ENCODE assay signal across 28 mouse cellular contexts in genomic region chr10:37505966-37506615, GRCm38 (mm10).
DNase-seq lines count a peak whose midpoint lies in the region; ATAC-seq and TF ChIP-seq lines count a peak whose summit lies in the region.
"Had no signal": no experiment of that assay in that cellular context is flagged by ENCODE, and none has a peak within 500 bp of the region (broad histone marks: within the 10 kb centered on the region; RNA-seq: fewer than 3 reads in every experiment).

No protein-coding gene starts in this region.

- H3K79me2 ChIP-seq in CH12.LX (replicated peaks; ENCODE audit: control insufficient read depth, extremely low read depth, insufficient read depth, poor library complexity, severe bottlenecking) (no peaks in the 10 kb centered on the region), myocyte (ENCODE audit: control insufficient read depth, insufficient read depth) (no peaks in the 10 kb centered on the region)

- WGBS in hindbrain, embryonic 10.5 days = 65% methylated on average over 3 of the region's 3 CpGs
- WGBS in hindbrain, embryonic 12.5 days = 60% methylated on average over 3 of the region's 3 CpGs
- WGBS in thymus, adult 2 months = 97% methylated on average over 3 of the region's 3 CpGs

- H3K4me3 ChIP-seq in hindbrain, embryonic 10.5 days = no peak overlapping the region
- no peak overlapping the region for H3K4me3 ChIP-seq in hindbrain, embryonic 12.5 days
- no peak overlapping the region for H3K4me3 ChIP-seq in CH12.LX (replicated peaks in 1 of 3; ENCODE audit: low read depth in 2 of 3, low read length in 2 of 3, poor library complexity in 1 of 3)
- no peak overlapping the region for H3K4me3 ChIP-seq in myocyte
- H3K4me3 ChIP-seq in thymus, adult 2 months (ENCODE audit: control insufficient read depth, insufficient read depth, low read length) = no peak overlapping the region
- H3K4me3 ChIP-seq: embryonic facial prominence, embryonic 12.5 days; heart, embryonic 10.5 days; heart, embryonic 15.5 days; midbrain, embryonic 13.5 days had no signal

- H3ac ChIP-seq in myocyte (ENCODE audit: control insufficient read depth, insufficient read length) = no peak overlapping the region

- H3K9ac ChIP-seq in hindbrain, embryonic 12.5 days = no peak overlapping the region
- H3K9ac ChIP-seq in CH12.LX (ENCODE audit: insufficient read depth, low read depth) = no peak overlapping the region
- H3K9ac ChIP-seq: embryonic facial prominence, embryonic 12.5 days; heart, embryonic 15.5 days; liver, embryonic 14.5 days; midbrain, embryonic 13.5 days had no signal

- ATAC-seq in hindbrain, embryonic 12.5 days (ENCODE audit: low FRiP score) = no peak
- ATAC-seq: hindbrain, postnatal 0 days; intestine, embryonic 16.5 days; midbrain, embryonic 13.5 days had no signal

- H3K27me3 ChIP-seq in hindbrain, embryonic 10.5 days (ENCODE audit: insufficient read depth, poor library complexity, severe bottlenecking) = no peaks in the 10 kb centered on the region
- H3K27me3 ChIP-seq in hindbrain, embryonic 12.5 days = no peaks in the 10 kb centered on the region
- H3K27me3 ChIP-seq in CH12.LX (replicated peaks) (no peaks in the 10 kb centered on the region), myocyte (ENCODE audit: control insufficient read depth, insufficient read depth, insufficient read length) (no peaks in the 10 kb centered on the region)
- H3K27me3 ChIP-seq in thymus, adult 2 months (ENCODE audit: control insufficient read depth, insufficient read depth, low read length) = no peaks in the 10 kb centered on the region
- H3K27me3 ChIP-seq: embryonic facial prominence, embryonic 12.5 days; heart, embryonic 15.5 days; midbrain, embryonic 13.5 days had no signal

- TF ChIP-seq CTCF in CH12.LX (conservative IDR thresholded peaks at IDR 0.05 in 1 of 2, IDR thresholded peaks at IDR 0.05 in 1 of 2; ENCODE audit: low read depth in 2 of 2, low read length in 2 of 2) = no peak
- no peak for TF ChIP-seq CTCF in thymus, adult 2 months (IDR thresholded peaks at IDR 0.05; ENCODE audit: borderline replicate concordance, control insufficient read depth, extremely low read depth, insufficient read depth, low read length, poor library complexity)

- TF ChIP-seq RAD21 in CH12.LX (IDR thresholded peaks at IDR 0.05; ENCODE audit: low read depth, low read length) = no peak

- H3K9me3 ChIP-seq in hindbrain, embryonic 10.5 days = peaks cover 6% of the 10 kb centered on the region; the same call in 1 of the 2 replicates
- H3K9me3 ChIP-seq in hindbrain, embryonic 12.5 days (replicated peaks) = no peaks in the 10 kb centered on the region; the same call in 1 of the 2 replicates
- no peaks in the 10 kb centered on the region for H3K9me3 ChIP-seq in CH12.LX (replicated peaks; ENCODE audit: low read length)
- H3K9me3 ChIP-seq: embryonic facial prominence, embryonic 12.5 days; heart, embryonic 10.5 days; heart, embryonic 15.5 days; midbrain, embryonic 13.5 days had no signal

- TF ChIP-seq POLR2A in CH12.LX (IDR thresholded peaks at IDR 0.05; ENCODE audit: low read depth, low read length) = no peak
- TF ChIP-seq POLR2A in myocyte (IDR thresholded peaks at IDR 0.05; ENCODE audit: insufficient read length, low read depth) = no peak
- no peak for TF ChIP-seq POLR2A in thymus, adult 2 months (IDR thresholded peaks at IDR 0.05; ENCODE audit: control insufficient read depth, extremely low read depth, insufficient read depth, low read length, poor library complexity)

- in situ Hi-C loops in CH12.LX (cut with MboI; ENCODE audit: low pct_ligation_motif_present, low pct_unique_long_range_greater_than_20kb, low sequenced_read_pairs) = no loop called here

- peak; percentile 61 for TF ChIP-seq EP300 in CH12.LX (IDR thresholded peaks at IDR 0.05; ENCODE audit: low read length)

- no peak overlapping the region for H3K4me2 ChIP-seq in hindbrain, embryonic 12.5 days (replicated peaks)
- H3K4me2 ChIP-seq in CH12.LX (ENCODE audit: insufficient read depth, low read depth, poor library complexity, severe bottlenecking) (no peak overlapping the region), myocyte (ENCODE audit: low read depth) (peak overlapping the region; percentile 13)
- H3K4me2 ChIP-seq: embryonic facial prominence, embryonic 12.5 days; heart, embryonic 15.5 days; midbrain, embryonic 13.5 days had no signal

- H3K4me1 ChIP-seq in hindbrain, embryonic 10.5 days (replicated peaks) = peaks cover 3% of the 10 kb centered on the region
- H3K4me1 ChIP-seq in hindbrain, embryonic 12.5 days = no peaks in the 10 kb centered on the region; the same call in 1 of the 2 replicates
- no peaks in the 10 kb centered on the region for H3K4me1 ChIP-seq in CH12.LX (ENCODE audit: control insufficient read depth in 1 of 2, insufficient read depth in 2 of 2)
- no peaks in the 10 kb centered on the region for H3K4me1 ChIP-seq in thymus, adult 2 months (replicated peaks; ENCODE audit: control insufficient read depth, insufficient read depth, low read length)
- H3K4me1 ChIP-seq: embryonic facial prominence, embryonic 12.5 days; heart, embryonic 10.5 days; heart, embryonic 15.5 days had no signal

- dilution Hi-C loops in CH12.LX (cut with MboI; ENCODE audit: extremely low pct_ligation_motif_present, extremely low pct_unique_long_range_greater_than_20kb, low sequenced_read_pairs) = no loop called here

- peak; percentile 5 for DNase-seq in hindbrain, embryonic 10.5 days (ENCODE audit: low spot score)
- DNase-seq in CH12.LX (ENCODE audit: extremely low read depth) = peak; percentile 12
- DNase-seq in NIH3T3 (ENCODE audit: low read depth) = peak; percentile 24
- no peak for DNase-seq in cerebellum, adult 18-20 months
- DNase-seq in heart, postnatal 4 days = no peak
- DNase-seq in thymus, adult 2 months = no peak
- DNase-seq: adrenal gland, postnatal 14 days; B cell, adult 2 months; cerebellum, adult 11-12 months; cerebellum, postnatal 14 days; gastrocnemius, postnatal 25 days; heart, adult 11 months; heart, postnatal 36 days; kidney, adult 8-10 months; liver; lung, adult 2 months; lung, postnatal 10 days had no signal

- H3K27ac ChIP-seq in hindbrain, embryonic 10.5 days = no peak overlapping the region
- H3K27ac ChIP-seq in hindbrain, embryonic 12.5 days = no peak overlapping the region
- H3K27ac ChIP-seq in CH12.LX (ENCODE audit: insufficient read depth, low read depth) = no peak overlapping the region
- no peak overlapping the region for H3K27ac ChIP-seq in thymus, adult 2 months (ENCODE audit: control insufficient read depth, insufficient read depth, low read length)
- H3K27ac ChIP-seq: embryonic facial prominence, embryonic 12.5 days; heart, embryonic 10.5 days; heart, embryonic 15.5 days; hindbrain, postnatal 0 days; kidney, postnatal 0 days; liver, embryonic 14.5 days; macrophage; midbrain, embryonic 13.5 days had no signal

- no peaks in the 10 kb centered on the region for H3K36me3 ChIP-seq in hindbrain, embryonic 10.5 days
- H3K36me3 ChIP-seq in hindbrain, embryonic 12.5 days = no peaks in the 10 kb centered on the region
- H3K36me3 ChIP-seq in CH12.LX (replicated peaks in 1 of 2; ENCODE audit: control insufficient read depth in 1 of 2, insufficient read depth in 1 of 2, low read length in 1 of 2) = no peaks in the 10 kb centered on the region
- no peaks in the 10 kb centered on the region for H3K36me3 ChIP-seq in myocyte (ENCODE audit: control insufficient read depth, insufficient read depth)
- H3K36me3 ChIP-seq in thymus, adult 2 months (ENCODE audit: control insufficient read depth, insufficient read depth, low read length) = no peaks in the 10 kb centered on the region
- H3K36me3 ChIP-seq: embryonic facial prominence, embryonic 12.5 days; heart, embryonic 10.5 days; heart, embryonic 15.5 days; midbrain, embryonic 13.5 days had no signal

TF ChIP-seq in CH12.LX, 34 proteins besides CTCF, POLR2A, EP300 and RAD21 (continues in another document):
- TF ChIP-seq RCOR1 (conservative IDR thresholded peaks at IDR 0.05; ENCODE audit: low read depth, low read length) (no peak), POLR2AphosphoS2 (IDR thresholded peaks at IDR 0.05; ENCODE audit: low read depth, low read length) (no peak), ZMIZ1 (IDR thresholded peaks at IDR 0.05; ENCODE audit: low read depth, low read length) (no peak), TBP (conservative IDR thresholded peaks at IDR 0.05; ENCODE audit: low read depth, low read length) (no peak), NRF1 (IDR thresholded peaks at IDR 0.05; ENCODE audit: low read depth, low read length) (no peak), MYC (IDR thresholded peaks at IDR 0.05; ENCODE audit: low read depth, low read length) (no peak), ZKSCAN1 (IDR thresholded peaks at IDR 0.05; ENCODE audit: borderline replicate concordance, low read depth, low read length) (no peak), ZNF384 (IDR thresholded peaks at IDR 0.05; ENCODE audit: low read depth, low read length) (peak; percentile 86), UBTF (IDR thresholded peaks at IDR 0.05; ENCODE audit: low read depth, low read length) (no peak), HCFC1 (IDR thresholded peaks at IDR 0.05; ENCODE audit: low read depth, low read length) (no peak), SMC3 (IDR thresholded peaks at IDR 0.05; ENCODE audit: low read depth, low read length) (no peak), MAX (IDR thresholded peaks at IDR 0.05; ENCODE audit: low read length) (no peak), CHD2 (IDR thresholded peaks at IDR 0.05; ENCODE audit: low read length) (no peak), ZC3H11A (IDR thresholded peaks at IDR 0.05; ENCODE audit: low read depth, low read length) (no peak)

TF ChIP-seq in myocyte, 11 proteins besides CTCF, POLR2A, EP300 and RAD21:
- TF ChIP-seq MYOG (IDR thresholded peaks at IDR 0.05; ENCODE audit: control insufficient read depth in 1 of 3, insufficient read depth in 1 of 3, insufficient read length in 2 of 3, low read depth in 2 of 3) (no peak), POLR2AphosphoS2 (IDR thresholded peaks at IDR 0.05; ENCODE audit: insufficient read length, low read depth) (no peak), USF1 (IDR thresholded peaks at IDR 0.05; ENCODE audit: low read depth) (peak; percentile 67), E2F4 (IDR thresholded peaks at IDR 0.05; ENCODE audit: insufficient read depth) (no peak), TCF12 (IDR thresholded peaks at IDR 0.05; ENCODE audit: insufficient read depth, poor library complexity, severe bottlenecking) (no peak), REST (IDR thresholded peaks at IDR 0.05; ENCODE audit: insufficient read depth, insufficient read length) (no peak), MAX (IDR thresholded peaks at IDR 0.05; ENCODE audit: low read depth) (no peak), TCF3 (IDR thresholded peaks at IDR 0.05; ENCODE audit: insufficient read length, low read depth) (no peak), CEBPB (IDR thresholded peaks at IDR 0.05; ENCODE audit: insufficient read depth, poor library complexity, severe bottlenecking) (no peak), SRF (IDR thresholded peaks at IDR 0.05; ENCODE audit: control insufficient read depth, insufficient read length, low read depth) (no peak), MYOD1 (IDR thresholded peaks at IDR 0.05; ENCODE audit: control insufficient read depth in 1 of 3, insufficient read length in 2 of 3, low read depth in 2 of 3) (peak in 1 of 3 experiments; percentile 10)

Comparison
In these comparisons a context has a peak if more than half of its experiments do, and no peak if none do; other contexts are left out.
1. DNase-seq: peak in hindbrain, embryonic 10.5 days (single experiment), CH12.LX (single experiment) and NIH3T3 (single experiment); none in cerebellum, adult 18-20 months (0 of 2), heart, postnatal 4 days (single experiment) and thymus, adult 2 months (single experiment).